Comparison of ENCODE assay signal across 21 mouse cellular contexts in genomic region chr3:35966493-35966892, GRCm38 (mm10). TPM values are rescaled to one million over a fixed set of nuclear protein-coding genes. Genes with fewer than 3 reads are reported as not detected.
DNase-seq lines count a peak whose midpoint lies in the region; ATAC-seq and TF ChIP-seq lines count a peak whose summit lies in the region.
"Had no signal": no experiment of that assay in that cellular context is flagged by ENCODE, and none has a peak within 500 bp of the region (broad histone marks: within the 10 kb centered on the region; RNA-seq: fewer than 3 reads in every experiment).

No protein-coding gene starts in this region.

- H3K27me3 ChIP-seq in heart, embryonic 10.5 days (ENCODE audit: insufficient read depth, poor library complexity, severe bottlenecking): no peaks in the 10 kb centered on the region
- H3K27me3 ChIP-seq in megakaryocyte, embryonic 14.5 days (replicated peaks): no peaks in the 10 kb centered on the region
- no peaks in the 10 kb centered on the region for H3K27me3 ChIP-seq in heart, embryonic 12.5 days (replicated peaks)
- H3K27me3 ChIP-seq: embryonic facial prominence, embryonic 12.5 days; Patski had no signal

- no peaks in the 10 kb centered on the region for H3K4me1 ChIP-seq in heart, embryonic 10.5 days
- peaks cover 40% of the 10 kb centered on the region for H3K4me1 ChIP-seq in megakaryocyte, embryonic 14.5 days
- H3K4me1 ChIP-seq in heart, embryonic 12.5 days (replicated peaks): no peaks in the 10 kb centered on the region
- H3K4me1 ChIP-seq: embryonic facial prominence, embryonic 12.5 days; hindbrain, embryonic 10.5 days had no signal

- H3K4me2 ChIP-seq in heart, embryonic 12.5 days: no peak overlapping the region
- H3K4me2 ChIP-seq: embryonic facial prominence, embryonic 12.5 days; hindbrain, embryonic 14.5 days had no signal

- no peak overlapping the region for H3K9ac ChIP-seq in heart, embryonic 12.5 days
- H3K9ac ChIP-seq: embryonic facial prominence, embryonic 12.5 days; hindbrain, embryonic 14.5 days had no signal

- WGBS in heart, embryonic 10.5 days: 83% methylated on average over 2 of the region's 2 CpGs
- 81% methylated on average over 2 of the region's 2 CpGs for WGBS in heart, embryonic 12.5 days

- intact Hi-C loops in left cerebral cortex, postnatal 25 days (cut with DNase I): no loop called here

- no peak overlapping the region for H3K27ac ChIP-seq in heart, embryonic 10.5 days
- H3K27ac ChIP-seq in layer of hippocampus, adult 2 months: no peak overlapping the region
- H3K27ac ChIP-seq in heart, embryonic 12.5 days (ENCODE audit: poor library complexity, severe bottlenecking): no peak overlapping the region
- H3K27ac ChIP-seq: embryonic facial prominence, embryonic 12.5 days; hindbrain, embryonic 10.5 days; hindbrain, embryonic 14.5 days had no signal

- no peak overlapping the region for H3K4me3 ChIP-seq in heart, embryonic 10.5 days
- peak overlapping the region; percentile 53 for H3K4me3 ChIP-seq in megakaryocyte, embryonic 14.5 days (replicated peaks)
- no peak overlapping the region for H3K4me3 ChIP-seq in layer of hippocampus, adult 2 months
- no peak overlapping the region for H3K4me3 ChIP-seq in heart, embryonic 12.5 days
- H3K4me3 ChIP-seq: embryonic facial prominence, embryonic 12.5 days; hindbrain, embryonic 10.5 days had no signal

- peak; percentile 70 for DNase-seq in heart, adult 11 months
- DNase-seq in heart, embryonic 10.5 days (ENCODE audit: low spot score): no peak
- DNase-seq in layer of hippocampus, adult 2 months (ENCODE audit: low spot score in 2 of 2): no peak
- no peak for DNase-seq in embryo, embryonic 11 days
- DNase-seq in left cerebral cortex, postnatal 25 days (ENCODE audit: low spot score in 2 of 2): no peak
- DNase-seq: adrenal gland, postnatal 14 days; cerebellum, adult 11-12 months; cerebellum, adult 9-10 months; cerebellum, postnatal 25 days; gastrocnemius, postnatal 10 days; heart, postnatal 10 days had no signal

- peak; percentile 70 for ATAC-seq in common myeloid progenitor, adult 5-6 weeks (replicated peaks; ENCODE audit: low read depth, poor library complexity, severe bottlenecking)
- ATAC-seq in heart, embryonic 12.5 days (ENCODE audit: insufficient number of reproducible peaks, low FRiP score): no peak
- ATAC-seq: activated CD4-positive, CD25-positive, alpha-beta regulatory T cell, adult 4 months; forebrain, embryonic 16.5 days; intestine, embryonic 16.5 days; Patski had no signal

- TF ChIP-seq CTCF in layer of hippocampus, adult 2 months (conservative IDR thresholded peaks at IDR 0.05): no peak

- peaks cover 32% of the 10 kb centered on the region for H3K36me3 ChIP-seq in heart, embryonic 10.5 days
- peaks cover 66% of the 10 kb centered on the region for H3K36me3 ChIP-seq in megakaryocyte, embryonic 14.5 days (replicated peaks; ENCODE audit: low read length)
- peaks cover 39% of the 10 kb centered on the region for H3K36me3 ChIP-seq in heart, embryonic 12.5 days

- no peaks in the 10 kb centered on the region for H3K9me3 ChIP-seq in heart, embryonic 10.5 days
- no peaks in the 10 kb centered on the region for H3K9me3 ChIP-seq in megakaryocyte, embryonic 14.5 days
- H3K9me3 ChIP-seq in heart, embryonic 12.5 days (replicated peaks): no peaks in the 10 kb centered on the region
- H3K9me3 ChIP-seq: embryonic facial prominence, embryonic 12.5 days; hindbrain, embryonic 10.5 days had no signal

RNA-seq across cellular contexts. Expression of gene Dcun1d1, which starts 29.2 kb away (rescaled TPM):
- 80.2 and 89.6 TPM in 2 replicates for polyA plus RNA-seq in heart, embryonic 10.5 days (2016; fragmentation: Nextera tagmentation; extraction: Ambion mirVana)
- 226 and 326 TPM in 2 replicates for total RNA-seq in common myeloid progenitor, adult 5-6 weeks (2017)
- polyA plus RNA-seq in megakaryocyte, embryonic 14.5 days (2012; ENCODE audit: insufficient read depth, low replicate concordance): 1.3 and 2.5 TPM in 2 replicates
- 10 to 100 TPM; 69.6 to 81.1 TPM for total RNA-seq in layer of hippocampus, adult 2 months (2021)
- polyA plus RNA-seq in heart, embryonic 12.5 days (2016; fragmentation: Nextera tagmentation; extraction: Ambion mirVana): 80.5 and 82.6 TPM in 2 replicates
- total RNA-seq in left cerebral cortex, postnatal 25 days (2021): 10 to 100 TPM; 71.0 to 77.6 TPM

RNA-seq across cellular contexts. Expression of gene Mccc1, which starts 34.0 kb away (rescaled TPM):
- 45.5 and 48.9 TPM in 2 replicates for polyA plus RNA-seq in heart, embryonic 10.5 days (2016; fragmentation: Nextera tagmentation; extraction: Ambion mirVana)
- 13.0 and 19.3 TPM in 2 replicates for total RNA-seq in common myeloid progenitor, adult 5-6 weeks (2017)
- polyA plus RNA-seq in megakaryocyte, embryonic 14.5 days (2012; ENCODE audit: insufficient read depth, low replicate concordance): 0.82 TPM in 1 of 2 replicates, not detected in the other
- 10 to 100 TPM; 38.4 to 45.3 TPM for total RNA-seq in layer of hippocampus, adult 2 months (2021)
- 50.7 and 54.2 TPM in 2 replicates for polyA plus RNA-seq in heart, embryonic 12.5 days (2016; fragmentation: Nextera tagmentation; extraction: Ambion mirVana)
- 10 to 100 TPM; 29.7 to 37.9 TPM for total RNA-seq in left cerebral cortex, postnatal 25 days (2021)
